Mouse (Mus musculus) ES-Bruce4 (cell line): ENCODE results near the gene Hoxd4. TPM values are rescaled to one million over a fixed set of nuclear protein-coding genes. Genes with fewer than 3 reads are reported as not detected.

Source experiments
- H3K27ac ChIP-seq: 2 replicates; pipeline ENCODE4 v1.5.1; 2012; ENCODE audit warnings: low read length, inconsistent platforms; ENCODE audit not compliant: insufficient read depth
- H3K27me3 ChIP-seq: 2 replicates; pipeline ENCODE4 v1.6.1; 2012; ENCODE audit warnings: mild to moderate bottlenecking, low read length, inconsistent platforms; ENCODE audit not compliant: control insufficient read depth, poor library complexity, insufficient read depth, severe bottlenecking
- H3K36me3 ChIP-seq: 2 replicates; pipeline ENCODE4 v1.6.1; 2012; ENCODE audit warnings: inconsistent platforms, mild to moderate bottlenecking, low read length, moderate library complexity; ENCODE audit not compliant: control insufficient read depth, poor library complexity, insufficient read depth, severe bottlenecking
- H3K4me1 ChIP-seq: one replicate; pipeline ENCODE4 v1.8.1; 2011; ENCODE audit warnings: low read length; ENCODE audit not compliant: control insufficient read depth, insufficient read depth
- H3K4me3 ChIP-seq: 2 replicates; pipeline ENCODE4 v1.5.1; 2011; ENCODE audit warnings: low read depth, mild to moderate bottlenecking, low read length
- H3K9ac ChIP-seq: 2 replicates; pipeline ENCODE4 v1.6.1; 2012; ENCODE audit warnings: low read depth, mild to moderate bottlenecking, inconsistent platforms; ENCODE audit not compliant: poor library complexity, severe bottlenecking
- H3K9me3 ChIP-seq: replicated peaks from 2 replicates; pipeline ENCODE4 v1.6.1; 2012; ENCODE audit warnings: mild to moderate bottlenecking, low read length, inconsistent platforms; ENCODE audit not compliant: control insufficient read depth, poor library complexity, insufficient read depth, severe bottlenecking
- CTCF ChIP-seq: IDR thresholded peaks from one replicate; pipeline ENCODE4 v1.8.1; 2011; ENCODE audit warnings: low read depth, low read length
- EP300 ChIP-seq: IDR thresholded peaks from 2 replicates; pipeline ENCODE4 v1.6.1; 2011; ENCODE audit warnings: low read depth, low read length; ENCODE audit not compliant: insufficient read depth
- POLR2A ChIP-seq: IDR thresholded peaks from one replicate; pipeline ENCODE4 v1.8.1; 2011; ENCODE audit warnings: low read length; ENCODE audit not compliant: insufficient read depth
- polyA plus RNA-seq: library from polyadenylated mRNA; stranded (reverse); fragments of >200 nt; gene quantifications from 2 replicates; pipeline ENCODE4 v1.2.4, GENCODE M21; 2011; ENCODE audit warnings: low read depth; ENCODE audit not compliant: missing spikeins, insufficient read depth, insufficient read length

Hoxd4 gene
- polyA plus RNA-seq, 1 experiment, result 0.40 TPM

- TF ChIP-seq EP300 (no peak), POLR2A (no peak), CTCF (no peak)
- Histone ChIP-seq H3K4me1 (no peaks in the 10 kb centered on the region), H3K9me3 (no peaks in the 10 kb centered on the region), H3K9ac (peak overlapping the region; percentile 55), H3K27ac (no peak overlapping the region), H3K4me3 (peak overlapping the region; percentile 45), H3K36me3 (no peaks in the 10 kb centered on the region), H3K27me3 (peaks cover 42% of the 10 kb centered on the region)
Measured at GRCm38 (mm10) chr2:74668370-74669229, 43.1 kb upstream of the Hoxd4 start.

GRCm38 (mm10) chr2:74669230-74669578, 42.5 kb upstream of the Hoxd4 start:
- Histone ChIP-seq H3K27me3 (peaks cover 45% of the 10 kb centered on the region), H3K4me1 (peaks cover 2% of the 10 kb centered on the region), H3K27ac (no peak overlapping the region), H3K9ac (no peak overlapping the region), H3K4me3 (no peak overlapping the region), H3K36me3 (no peaks in the 10 kb centered on the region), H3K9me3 (no peaks in the 10 kb centered on the region)
- TF ChIP-seq CTCF (no peak), POLR2A (no peak), EP300 (no peak)

- no peak overlapping the region for H3K4me3 ChIP-seq
- peaks cover 49% of the 10 kb centered on the region for H3K27me3 ChIP-seq
Measured at GRCm38 (mm10) chr2:74669650-74670235, 42.0 kb upstream of the Hoxd4 start.

GRCm38 (mm10) chr2:74670632-74671188, 41.0 kb upstream of the Hoxd4 start:
- no peak for TF ChIP-seq EP300
- no peak for TF ChIP-seq CTCF
- no peak for TF ChIP-seq POLR2A
- Histone ChIP-seq H3K27me3 (peaks cover 56% of the 10 kb centered on the region), H3K36me3 (no peaks in the 10 kb centered on the region), H3K9me3 (no peaks in the 10 kb centered on the region), H3K9ac (no peak overlapping the region), H3K27ac (no peak overlapping the region), H3K4me3 (no peak overlapping the region), H3K4me1 (peaks cover 2% of the 10 kb centered on the region)

More at GRCm38 (mm10) chr2:74669650-74670235, 42.0 kb upstream of the Hoxd4 start:
- Histone ChIP-seq H3K27ac (no peak overlapping the region), H3K9me3 (no peaks in the 10 kb centered on the region), H3K9ac (no peak overlapping the region), H3K4me1 (peaks cover 2% of the 10 kb centered on the region), H3K36me3 (no peaks in the 10 kb centered on the region)
- TF ChIP-seq POLR2A, result no peak
- no peak for TF ChIP-seq CTCF
- no peak for TF ChIP-seq EP300

- Histone ChIP-seq H3K36me3 (no peaks in the 10 kb centered on the region), H3K9ac (no peak overlapping the region), H3K4me3 (no peak overlapping the region), H3K27ac (no peak overlapping the region), H3K4me1 (peaks cover 2% of the 10 kb centered on the region), H3K9me3 (no peaks in the 10 kb centered on the region), H3K27me3 (peaks cover 62% of the 10 kb centered on the region)
- no peak for TF ChIP-seq CTCF
- TF ChIP-seq EP300, result no peak
Measured at GRCm38 (mm10) chr2:74671847-74672246, 39.9 kb upstream of the Hoxd4 start.
